In genomic region chr13:45083696-45084095, GRCm38 (mm10) we compare ENCODE assay signal across 11 mouse cellular contexts. TPM values are rescaled to one million over a fixed set of nuclear protein-coding genes. Genes with fewer than 3 reads are reported as not detected.
DNase-seq lines count a peak whose midpoint lies in the region; ATAC-seq and TF ChIP-seq lines count a peak whose summit lies in the region.
"Had no signal": no experiment of that assay in that cellular context is flagged by ENCODE, and none has a peak within 500 bp of the region (broad histone marks: within the 10 kb centered on the region; RNA-seq: fewer than 3 reads in every experiment).

No protein-coding gene starts in this region.

- TF ChIP-seq CTCF in heart, postnatal 0 days (IDR thresholded peaks at IDR 0.05; ENCODE audit: low read depth): no peak

- H3K9ac ChIP-seq in hindbrain, embryonic 12.5 days: no peak overlapping the region
- H3K9ac ChIP-seq in heart, postnatal 0 days (replicated peaks; ENCODE audit: low read depth, low read length): no peak overlapping the region
- H3K9ac ChIP-seq: embryonic facial prominence, embryonic 15.5 days had no signal

- no peaks in the 10 kb centered on the region for H3K36me3 ChIP-seq in hindbrain, embryonic 10.5 days
- H3K36me3 ChIP-seq in hindbrain, embryonic 12.5 days: no peaks in the 10 kb centered on the region
- H3K36me3 ChIP-seq in heart, postnatal 0 days (replicated peaks; ENCODE audit: control insufficient read depth, insufficient read depth, low read length): no peaks in the 10 kb centered on the region
- H3K36me3 ChIP-seq: embryonic facial prominence, embryonic 15.5 days had no signal

- H3K9me3 ChIP-seq in hindbrain, embryonic 10.5 days: peaks cover 16% of the 10 kb centered on the region; the same call in 1 of the 2 replicates
- H3K9me3 ChIP-seq in hindbrain, embryonic 12.5 days (replicated peaks): no peaks in the 10 kb centered on the region
- H3K9me3 ChIP-seq in heart, postnatal 0 days (replicated peaks; ENCODE audit: control insufficient read depth, low read length): peaks cover 8% of the 10 kb centered on the region; the same call in 1 of the 2 replicates
- H3K9me3 ChIP-seq: embryonic facial prominence, embryonic 15.5 days had no signal

- peak; percentile 70 for DNase-seq in hindbrain, embryonic 10.5 days (ENCODE audit: low spot score)
- peak; percentile 54 for DNase-seq in adrenal gland, postnatal 25 days
- DNase-seq in heart, postnatal 0 days (ENCODE audit: low spot score): peak; percentile 52
- DNase-seq in kidney, postnatal 25 days: peak; percentile 78 to 91
- DNase-seq in testis, postnatal 10 days (ENCODE audit: low spot score): no peak
- no peak for DNase-seq in natural killer cell, adult 2 months (ENCODE audit: low spot score in 2 of 2)
- DNase-seq: thymus, postnatal 4 days had no signal

- H3K27me3 ChIP-seq in hindbrain, embryonic 10.5 days (ENCODE audit: insufficient read depth, poor library complexity, severe bottlenecking): peaks cover 31% of the 10 kb centered on the region
- H3K27me3 ChIP-seq in hindbrain, embryonic 12.5 days: peaks cover 3% of the 10 kb centered on the region; the same call in 1 of the 2 replicates
- no peaks in the 10 kb centered on the region for H3K27me3 ChIP-seq in heart, postnatal 0 days (ENCODE audit: control insufficient read depth, insufficient read depth, low read length)
- H3K27me3 ChIP-seq: embryonic facial prominence, embryonic 15.5 days had no signal

- peaks cover 13% of the 10 kb centered on the region for H3K4me1 ChIP-seq in hindbrain, embryonic 10.5 days (replicated peaks)
- peaks cover 5% of the 10 kb centered on the region for H3K4me1 ChIP-seq in hindbrain, embryonic 12.5 days
- H3K4me1 ChIP-seq in heart, postnatal 0 days (ENCODE audit: control insufficient read depth, insufficient read depth): peaks cover 11% of the 10 kb centered on the region
- H3K4me1 ChIP-seq: embryonic facial prominence, embryonic 15.5 days had no signal

- H3K4me2 ChIP-seq in hindbrain, embryonic 12.5 days (replicated peaks): no peak overlapping the region
- H3K4me2 ChIP-seq in heart, postnatal 0 days (ENCODE audit: low read depth, low read length): no peak overlapping the region
- H3K4me2 ChIP-seq: embryonic facial prominence, embryonic 15.5 days had no signal

- no peak for ATAC-seq in hindbrain, embryonic 12.5 days (ENCODE audit: low FRiP score)
- peak; percentile 64 for ATAC-seq in heart, postnatal 0 days (ENCODE audit: insufficient read depth, low read depth)
- no peak for ATAC-seq in frontal cortex, adult (ENCODE audit: low TSS enrichment)

- no peak overlapping the region for H3K4me3 ChIP-seq in hindbrain, embryonic 10.5 days
- H3K4me3 ChIP-seq in hindbrain, embryonic 12.5 days: no peak overlapping the region
- no peak overlapping the region for H3K4me3 ChIP-seq in heart, postnatal 0 days (ENCODE audit: low read depth, low read length)
- H3K4me3 ChIP-seq: embryonic facial prominence, embryonic 15.5 days had no signal

- TF ChIP-seq EP300 in heart, postnatal 0 days (IDR thresholded peaks at IDR 0.05; ENCODE audit: low read depth): no peak

- WGBS in hindbrain, embryonic 10.5 days: 26% methylated on average over 5 of the region's 5 CpGs
- 27% methylated on average over 5 of the region's 5 CpGs for WGBS in hindbrain, embryonic 12.5 days
- WGBS in heart, postnatal 0 days: 3% methylated on average over 5 of the region's 5 CpGs

- no peak overlapping the region for H3K27ac ChIP-seq in hindbrain, embryonic 10.5 days
- no peak overlapping the region for H3K27ac ChIP-seq in hindbrain, embryonic 12.5 days
- H3K27ac ChIP-seq in heart, postnatal 0 days (ENCODE audit: low read depth): no peak overlapping the region
- H3K27ac ChIP-seq: embryonic facial prominence, embryonic 15.5 days had no signal

RNA-seq across cellular contexts. Expression of gene Gm9817, which starts 5.2 kb away (rescaled TPM):
- 0.07 TPM in 1 of 2 replicates, not detected in the other for polyA plus RNA-seq in hindbrain, embryonic 10.5 days (2016; fragmentation: Nextera tagmentation; extraction: Ambion mirVana)
- not detected in 2 replicates for polyA plus RNA-seq in hindbrain, embryonic 12.5 days (2016; fragmentation: Nextera tagmentation; extraction: Ambion mirVana)
- 0.12 TPM in 1 of 2 replicates, not detected in the other for total RNA-seq in adrenal gland, postnatal 25 days (2021)
- not detected in 2 replicates for total RNA-seq in heart, postnatal 0 days (2014; rRNA removed; ENCODE audit: low replicate concordance)
- 0.11 TPM in 1 of 2 replicates, not detected in the other for polyA plus RNA-seq in heart, postnatal 0 days (2015; fragmentation: Nextera tagmentation; extraction: Ambion mirVana)
- total RNA-seq: layer of hippocampus, adult 18-20 months had no signal

Comparison
In these comparisons a context has a peak if more than half of its experiments do, and no peak if none do; other contexts are left out.
1. DNase-seq: peak in hindbrain, embryonic 10.5 days (single experiment), adrenal gland, postnatal 25 days (single experiment), heart, postnatal 0 days (single experiment) and kidney, postnatal 25 days (2 of 2); none in testis, postnatal 10 days (single experiment) and natural killer cell, adult 2 months (0 of 2).